21 mouse cellular contexts compared by ENCODE assay signal in genomic region chr14:118268849-118269248, GRCm38 (mm10). TPM values are rescaled to one million over a fixed set of nuclear protein-coding genes. Genes with fewer than 3 reads are reported as not detected.
"Had no signal": no experiment of that assay in that cellular context is flagged by ENCODE, and none has a peak within 500 bp of the region (broad histone marks: within the 10 kb centered on the region; RNA-seq: fewer than 3 reads in every experiment).

No protein-coding gene starts in this region.

- H3K9ac ChIP-seq: lung, embryonic 14.5 days; midbrain, embryonic 13.5 days; midbrain, embryonic 15.5 days; neural tube, embryonic 12.5 days had no signal

- H3K36me3 ChIP-seq: midbrain, embryonic 13.5 days; midbrain, embryonic 15.5 days; neural tube, embryonic 12.5 days had no signal

- DNase-seq: lung, adult 18-20 months; lung, embryonic 14.5 days; lung, postnatal 10 days; lung, postnatal 4 days; right cerebral cortex, postnatal 14 days; thymus, adult 18-20 months; thymus, postnatal 14 days; thymus, postnatal 36 days had no signal

- H3K4me1 ChIP-seq: midbrain, embryonic 13.5 days; midbrain, embryonic 15.5 days; neural tube, embryonic 12.5 days had no signal

- H3K27ac ChIP-seq: midbrain, embryonic 13.5 days; midbrain, embryonic 15.5 days; neural tube, embryonic 12.5 days had no signal

- ATAC-seq: midbrain, embryonic 13.5 days; midbrain, embryonic 15.5 days had no signal

- H3K27me3 ChIP-seq: midbrain, embryonic 13.5 days; midbrain, embryonic 15.5 days; neural tube, embryonic 12.5 days had no signal

- H3K9me3 ChIP-seq: midbrain, embryonic 13.5 days; midbrain, embryonic 15.5 days; neural tube, embryonic 12.5 days had no signal

- H3K4me2 ChIP-seq: lung, embryonic 14.5 days; midbrain, embryonic 11.5 days; midbrain, embryonic 13.5 days; midbrain, embryonic 15.5 days; neural tube, embryonic 12.5 days had no signal

- H3K4me3 ChIP-seq: midbrain, embryonic 13.5 days; midbrain, embryonic 15.5 days; neural tube, embryonic 12.5 days had no signal

RNA-seq across cellular contexts. Expression of gene Gm9376, which starts 2.1 kb away (rescaled TPM):
- total RNA-seq: megakaryocyte, adult 5-6 weeks; midbrain, postnatal 0 days; monocyte, adult 5-6 weeks; neutrophil, adult 5-6 weeks had no signal
- polyA plus RNA-seq: liver, embryonic 16.5 days; lung, embryonic 14.5 days; lung, embryonic 16.5 days; midbrain, embryonic 11.5 days; midbrain, embryonic 13.5 days; midbrain, embryonic 15.5 days; midbrain, postnatal 0 days; neural tube, embryonic 12.5 days; neural tube, embryonic 14.5 days; spleen, adult 2 months; thymus, postnatal 0 days had no signal

RNA-seq across cellular contexts. Expression of gene Sox21, which starts 32.0 kb away (rescaled TPM):
- total RNA-seq: megakaryocyte, adult 5-6 weeks; monocyte, adult 5-6 weeks; neutrophil, adult 5-6 weeks had no signal
- polyA plus RNA-seq: liver, embryonic 16.5 days; spleen, adult 2 months had no signal
